Mouse (Mus musculus): ENCODE data around the gene Prickle1. TPM values are rescaled to one million over a fixed set of nuclear protein-coding genes. Genes with fewer than 3 reads are reported as not detected.

The Prickle1 gene
- total RNA-seq, 2 experiments from 2014 or later: 6.0 TPM

- intact Hi-C loops (cut with DNase I; ENCODE audit: low total_unique reads): loop anchor here (5.0 kb wide), 1 partner anchor 58 kb away; no protein-coding TSS in a partner anchor
- peak; percentile 89 for DNase-seq
Measured at GRCm38 (mm10) chr15:93518941-93519835, 76.5 kb downstream of the Prickle1 start.

GRCm38 (mm10) chr15:93518143-93518902 lies 77.4 kb downstream of the Prickle1 start:
- no peak for DNase-seq
- intact Hi-C loops (cut with DNase I; ENCODE audit: low total_unique reads): loop anchor here (5.0 kb wide), 1 partner anchor 59 kb away; no protein-coding TSS in a partner anchor

DNA sequence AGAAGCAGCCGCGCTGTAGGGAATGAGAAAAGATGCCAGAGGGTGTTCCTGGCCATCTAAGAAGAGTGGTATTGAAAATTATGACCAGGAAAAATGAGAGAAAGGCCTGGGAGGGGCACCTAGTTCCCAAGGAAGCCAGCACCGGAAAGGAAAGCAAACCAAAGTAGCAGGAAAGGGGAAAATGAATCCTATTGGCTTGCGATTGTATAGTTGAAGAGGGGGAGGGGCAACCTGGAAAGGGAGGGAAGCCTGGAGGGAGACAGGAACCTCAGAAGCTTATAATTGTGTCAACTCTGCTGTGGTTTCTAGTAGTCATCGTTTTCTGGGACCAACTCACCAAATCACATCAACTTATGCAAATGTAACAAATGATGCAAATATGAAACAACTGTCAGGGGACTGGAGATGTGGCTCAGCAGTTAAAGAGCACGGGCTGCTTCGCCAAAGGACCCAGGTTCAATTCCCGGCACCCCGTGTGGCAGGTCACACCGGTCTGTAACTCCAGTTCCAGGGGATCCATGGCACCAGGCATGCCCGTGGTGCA lies 78.6 kb downstream of the Prickle1 start:
- no peak for DNase-seq
- intact Hi-C loops (cut with DNase I; ENCODE audit: low total_unique reads): loop anchor here (5.0 kb wide), 1 partner anchor 60 kb away; no protein-coding TSS in a partner anchor

DNA sequence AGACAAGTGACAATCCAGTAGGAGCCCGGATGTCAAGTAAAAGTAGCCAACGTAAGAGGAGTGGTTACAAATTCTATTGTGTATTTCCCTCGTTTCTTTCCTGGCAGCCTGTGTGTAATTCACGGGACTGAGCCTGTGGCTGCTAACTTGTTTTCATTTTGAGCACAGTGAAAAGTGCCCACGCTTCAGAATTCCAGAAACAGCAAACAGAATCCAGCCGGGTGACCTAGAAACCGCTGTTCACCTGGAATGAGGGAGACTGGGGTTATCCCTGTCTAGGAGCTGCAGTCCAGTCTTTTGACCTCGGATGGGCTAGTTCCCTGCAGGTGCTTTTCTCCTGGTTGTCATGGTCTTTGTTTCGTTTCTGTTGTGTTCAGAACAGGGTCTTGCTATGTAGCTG lies 80.4 kb downstream of the Prickle1 start:
- intact Hi-C loops (cut with DNase I; ENCODE audit: low total_unique reads): loop anchor here (5.0 kb wide), 1 partner anchor 62 kb away; no protein-coding TSS in a partner anchor
- DNase-seq: no peak

DNA sequence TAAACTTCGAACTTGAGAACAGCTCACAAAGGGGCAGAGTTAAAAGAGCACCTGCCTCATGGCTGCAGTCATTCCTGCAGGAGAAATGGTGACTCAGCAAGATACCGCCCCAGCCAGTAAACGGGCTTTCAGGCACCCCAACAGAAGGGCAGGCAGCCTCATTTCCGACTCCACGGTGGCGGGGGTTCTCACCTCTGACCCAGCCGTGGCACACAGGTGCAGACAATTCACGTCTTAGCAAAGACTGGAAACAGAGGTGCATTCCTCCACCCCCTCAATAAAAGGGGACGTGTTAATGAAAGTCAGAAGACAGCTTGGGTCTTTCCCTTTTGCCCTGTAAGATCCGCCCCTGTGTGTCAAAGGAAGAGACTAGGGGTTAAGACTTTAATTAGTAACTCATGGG lies 81.8 kb downstream of the Prickle1 start:
- intact Hi-C loops (cut with DNase I; ENCODE audit: low total_unique reads): no loop called here
- DNase-seq: no peak

DNA sequence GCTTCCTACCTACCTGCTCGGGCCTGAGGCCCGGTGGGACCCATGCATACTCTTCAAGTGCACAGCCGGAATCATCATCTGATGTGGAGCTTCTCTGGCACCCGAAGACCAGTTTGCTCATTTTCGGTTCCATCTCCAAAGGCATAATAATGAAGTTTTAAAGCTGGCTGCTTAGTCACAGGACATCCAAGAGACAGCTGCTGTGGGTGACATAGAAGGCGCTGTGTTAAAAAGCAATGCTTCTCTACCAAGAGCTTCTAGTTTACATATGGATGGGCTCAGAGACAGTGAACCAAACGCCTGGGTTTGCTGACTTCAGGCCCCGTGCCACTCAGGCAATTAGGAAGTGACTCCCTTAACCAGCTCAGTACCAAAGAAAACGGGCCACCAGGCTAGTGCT lies 83.3 kb downstream of the Prickle1 start:
- intact Hi-C loops (cut with DNase I; ENCODE audit: low total_unique reads): no loop called here
- DNase-seq: no peak

DNA sequence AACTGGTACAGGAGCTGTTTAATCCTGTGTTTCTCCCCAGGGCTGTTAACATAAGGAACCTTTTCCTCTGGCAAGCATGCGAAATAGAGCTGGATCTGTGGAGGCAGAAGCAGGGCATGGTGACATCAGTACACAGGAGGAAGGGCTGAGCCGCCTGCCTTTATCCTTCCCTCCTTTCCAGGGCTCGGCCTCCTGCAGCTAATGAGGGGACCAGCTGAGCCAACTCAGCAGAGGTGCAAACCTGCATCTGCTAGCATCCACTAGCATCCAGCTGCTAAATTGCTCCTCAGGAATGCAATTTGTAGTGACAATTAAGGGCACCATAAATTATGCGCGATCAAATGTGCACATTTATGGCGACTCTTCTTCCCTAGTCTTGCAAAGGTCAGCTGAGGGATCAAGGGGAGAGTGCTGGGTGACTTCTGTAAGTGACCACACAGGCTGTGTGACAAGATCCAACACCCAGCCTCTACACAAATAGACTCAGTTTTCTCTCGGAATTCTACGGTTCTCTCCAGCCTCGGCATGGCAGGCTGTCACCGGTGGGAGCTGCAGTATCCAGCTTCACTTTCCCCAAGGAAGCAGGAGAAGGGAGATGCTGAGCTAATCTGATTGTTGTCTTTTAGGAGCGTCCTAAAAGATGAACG lies 84.9 kb downstream of the Prickle1 start:
- intact Hi-C loops (cut with DNase I; ENCODE audit: low total_unique reads): no loop called here
- no peak for DNase-seq

- intact Hi-C loops (cut with DNase I; ENCODE audit: low total_unique reads): no loop called here
- DNase-seq: no peak
Measured at GRCm38 (mm10) chr15:93504808-93505207, 90.9 kb downstream of the Prickle1 start.

DNA sequence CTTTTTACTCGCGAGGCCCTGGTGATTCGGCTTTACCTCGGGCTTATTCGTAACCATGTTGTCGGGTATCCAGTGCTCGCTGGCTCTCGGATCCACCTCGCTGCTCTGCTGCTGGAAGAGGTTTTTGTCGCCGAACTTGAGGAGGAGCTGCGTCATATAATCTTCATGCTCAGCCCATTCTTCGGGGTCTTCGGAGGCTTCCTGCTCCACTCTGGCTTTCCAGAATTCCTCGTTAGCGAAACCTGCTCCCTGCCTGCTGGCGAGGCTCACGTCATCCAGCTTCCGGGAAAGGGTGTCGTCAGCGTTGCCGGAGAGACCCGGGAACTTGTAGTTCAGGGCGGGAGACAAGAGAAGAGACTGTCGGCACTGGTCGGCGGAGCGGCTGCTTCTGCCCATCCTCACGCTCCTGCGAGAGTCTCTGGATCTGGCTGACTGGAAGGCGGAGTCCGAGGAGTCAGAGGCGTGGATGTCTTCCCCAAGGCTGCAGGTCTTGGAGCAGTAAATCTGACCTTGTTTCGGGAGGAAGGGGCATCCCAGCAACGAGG lies 92.4 kb downstream of the Prickle1 start:
- intact Hi-C loops (cut with DNase I; ENCODE audit: low total_unique reads): no loop called here
- no peak for DNase-seq

GRCm38 (mm10) chr15:93502703-93503102 lies 93.0 kb downstream of the Prickle1 start:
- DNase-seq: no peak
- intact Hi-C loops (cut with DNase I; ENCODE audit: low total_unique reads): no loop called here

DNA sequence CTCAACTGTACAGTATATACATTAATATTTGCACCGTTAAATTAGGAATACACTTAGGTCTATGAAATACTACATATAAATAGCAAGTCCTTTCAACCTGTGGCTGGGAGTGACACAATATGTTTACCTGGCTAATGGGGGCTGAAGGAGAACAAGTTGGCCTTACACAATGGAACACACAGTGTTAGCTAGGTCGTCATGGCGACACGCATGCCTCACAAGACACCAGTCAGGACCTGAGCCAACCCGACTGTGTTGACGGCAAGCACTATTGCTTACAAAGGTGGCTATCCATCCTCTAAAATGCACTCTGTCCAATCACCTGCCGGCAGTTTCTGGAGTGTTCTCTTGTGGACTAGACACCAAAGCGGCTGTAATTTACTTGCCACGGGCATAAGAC lies 95.8 kb downstream of the Prickle1 start:
- intact Hi-C loops (cut with DNase I; ENCODE audit: low total_unique reads): no loop called here
- no peak for DNase-seq

DNA sequence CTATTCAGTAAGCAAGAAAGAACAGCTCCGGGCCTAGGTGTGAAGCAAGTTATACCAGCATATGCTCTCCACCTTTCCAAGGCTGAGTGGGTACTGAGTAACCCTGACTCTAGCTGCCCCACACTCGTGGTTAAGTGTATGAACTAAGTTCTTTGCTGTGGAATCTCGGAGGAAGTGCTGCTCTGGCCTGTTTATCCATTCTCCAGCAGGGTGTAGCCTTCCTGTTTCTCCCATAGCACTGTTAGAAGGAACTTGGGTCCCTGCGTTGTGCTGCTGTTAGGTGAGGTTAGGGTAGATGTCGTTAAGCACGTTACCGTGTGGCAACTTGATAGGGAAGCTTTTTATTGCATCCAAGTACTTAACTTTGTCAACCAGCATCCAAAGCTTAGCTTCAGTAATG lies 101.0 kb downstream of the Prickle1 start:
- DNase-seq: no peak
- intact Hi-C loops (cut with DNase I; ENCODE audit: low total_unique reads): no loop called here

DNA sequence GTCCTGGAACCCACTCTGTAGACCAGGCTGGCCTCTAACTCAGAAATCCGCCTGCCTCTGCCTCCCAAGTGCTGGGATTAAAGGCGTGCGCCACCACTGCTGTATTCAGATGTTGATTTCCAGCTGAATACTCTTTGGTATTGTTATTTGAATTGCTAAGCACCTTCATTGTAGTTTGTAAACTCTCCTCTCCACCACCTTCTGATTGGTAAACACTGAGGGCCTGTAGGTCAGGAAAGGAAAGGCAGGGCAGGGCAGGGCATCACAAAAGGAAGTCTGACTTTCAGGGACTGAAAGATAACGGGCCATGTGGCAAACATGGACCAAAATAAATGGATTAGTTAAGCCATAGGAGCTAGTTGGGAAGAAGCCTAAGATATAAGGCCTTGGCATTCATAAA lies 106.1 kb downstream of the Prickle1 start:
- DNase-seq: no peak
- intact Hi-C loops (cut with DNase I; ENCODE audit: low total_unique reads): no loop called here

GRCm38 (mm10) chr15:93486066-93486465 lies 109.6 kb downstream of the Prickle1 start:
- no peak for DNase-seq
- intact Hi-C loops (cut with DNase I; ENCODE audit: low total_unique reads): no loop called here

GRCm38 (mm10) chr15:93485252-93485651 lies 110.4 kb downstream of the Prickle1 start:
- no peak for DNase-seq
- intact Hi-C loops (cut with DNase I; ENCODE audit: low total_unique reads): no loop called here

- DNase-seq: no peak
- intact Hi-C loops (cut with DNase I; ENCODE audit: low total_unique reads): no loop called here
Measured at GRCm38 (mm10) chr15:93484261-93484710, 111.4 kb downstream of the Prickle1 start.

- intact Hi-C loops (cut with DNase I; ENCODE audit: low total_unique reads): no loop called here
- DNase-seq: no peak
Measured at GRCm38 (mm10) chr15:93481112-93481511, 114.6 kb downstream of the Prickle1 start.

DNA sequence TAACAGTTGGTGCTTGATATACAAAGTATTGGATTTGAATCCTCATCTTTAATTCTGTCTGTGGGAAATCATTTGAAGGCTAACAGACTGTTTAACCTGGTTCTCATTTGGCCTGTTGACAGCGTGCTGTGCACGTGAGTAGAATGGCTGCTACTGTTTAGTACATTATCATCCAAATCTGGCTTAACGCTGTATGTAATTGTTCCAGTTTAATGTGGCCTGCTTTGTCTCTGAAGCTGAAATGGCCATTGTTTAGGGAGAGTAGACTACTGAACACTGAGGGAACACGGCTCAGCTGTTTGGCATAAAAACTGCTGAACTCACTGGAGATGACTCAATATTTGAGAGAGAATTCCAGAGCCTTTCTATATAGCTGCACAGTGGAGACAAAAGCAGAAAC lies 116.2 kb downstream of the Prickle1 start:
- DNase-seq: no peak
- intact Hi-C loops (cut with DNase I; ENCODE audit: low total_unique reads): no loop called here

DNA sequence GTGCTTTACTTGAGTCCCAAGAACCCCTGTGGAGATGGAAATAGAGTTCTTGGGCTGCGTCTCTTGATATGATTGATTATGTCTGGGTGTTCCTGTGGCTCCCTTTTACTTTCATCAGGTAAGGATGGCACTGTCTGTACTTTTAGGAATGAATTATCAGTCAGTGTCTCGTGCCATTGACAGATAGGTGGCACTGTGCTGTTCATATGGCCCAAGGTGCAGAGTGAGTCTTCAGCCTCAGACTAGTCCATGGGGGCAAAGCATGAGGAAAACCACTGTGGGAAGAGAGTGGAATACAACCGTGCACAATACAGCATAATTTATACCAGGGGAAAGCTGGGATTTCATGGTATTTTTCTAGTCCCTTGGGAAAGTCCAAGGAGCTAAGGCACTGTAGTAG lies 117.0 kb downstream of the Prickle1 start:
- intact Hi-C loops (cut with DNase I; ENCODE audit: low total_unique reads): no loop called here
- no peak for DNase-seq

All from gastrocnemius, postnatal 14 days (tissue).